Mouse (Mus musculus): ENCODE data around the gene Gm21988.

DNA sequence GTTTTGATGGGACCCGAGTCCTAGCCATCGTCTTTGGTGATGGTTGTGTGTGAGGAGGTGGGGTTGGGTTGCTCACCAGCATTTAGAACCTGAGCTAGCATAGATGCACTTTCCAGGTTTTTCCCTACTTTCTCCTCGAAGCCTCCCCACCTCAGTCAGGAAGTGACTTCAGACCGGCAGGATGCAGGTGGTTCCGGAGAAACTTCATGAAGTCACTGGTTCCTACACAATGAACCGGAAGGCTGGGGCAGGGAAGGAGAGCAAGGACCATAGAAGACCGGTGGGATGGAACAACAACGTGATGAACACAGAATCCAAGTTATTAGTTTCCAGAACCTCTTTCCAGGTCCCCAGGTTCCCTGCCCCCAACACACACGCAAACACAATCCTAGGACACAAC, 15.9 kb downstream of the Gm21988 start:
- TF ChIP-seq CTCF (IDR thresholded peaks at IDR 0.05; ENCODE audit: extremely low read depth, insufficient read depth, insufficient read length, insufficient replicate concordance) (no peak), POLR2A (IDR thresholded peaks at IDR 0.05; ENCODE audit: low read depth, low read length) (no peak)

Data from spleen, adult 2 months (tissue).